Mouse (Mus musculus): ENCODE measurements around the gene Lbh. TPM values are rescaled to one million over a fixed set of nuclear protein-coding genes. Genes with fewer than 3 reads are reported as not detected.

Gene Lbh
- polyA plus RNA-seq, 1 experiment from 2014 or later, result 2.7 TPM

- TF ChIP-seq EP300 (optimal IDR thresholded peaks at IDR 0.05) (no peak), CTCF (IDR thresholded peaks at IDR 0.05; ENCODE audit: low read depth) (no peak)
- H3K36me3 ChIP-seq (ENCODE audit: control insufficient read depth, insufficient read depth, low read length), result no peaks in the 10 kb centered on the region
- H3K4me1 ChIP-seq (replicated peaks; ENCODE audit: control insufficient read depth, insufficient read depth), result no peaks in the 10 kb centered on the region
- H3K27ac ChIP-seq (replicated peaks), result 0 out of 2 replicates have a peak overlapping the region, but pooled peaks have one; percentile 25
- peak; percentile 92 for ATAC-seq (ENCODE audit: low FRiP score, low TSS enrichment)
- H3K9me3 ChIP-seq (ENCODE audit: control insufficient read depth, low read length), result no peaks in the 10 kb centered on the region
- no peaks in the 10 kb centered on the region for H3K27me3 ChIP-seq (ENCODE audit: control insufficient read depth, insufficient read depth, low read length)
- 55% methylated on average over 6 of the region's 6 CpGs for WGBS
- no peak overlapping the region for H3K4me2 ChIP-seq (replicated peaks; ENCODE audit: low read depth)
- no peak overlapping the region for H3K9ac ChIP-seq (ENCODE audit: low read length)
- no peak overlapping the region for H3K4me3 ChIP-seq (ENCODE audit: low read depth, low read length)
- DNase-seq (ENCODE audit: low spot score), result peak; percentile 64
These were observed 38.9 kb downstream of the Lbh start for GRCm38 (mm10) chr17:72957016-72957415.

- Histone ChIP-seq H3K27ac (replicated peaks) (no peak overlapping the region), H3K36me3 (ENCODE audit: control insufficient read depth, insufficient read depth, low read length) (no peaks in the 10 kb centered on the region), H3K4me2 (replicated peaks; ENCODE audit: low read depth) (no peak overlapping the region), H3K4me3 (ENCODE audit: low read depth, low read length) (no peak overlapping the region), H3K9ac (ENCODE audit: low read length) (no peak overlapping the region), H3K27me3 (ENCODE audit: control insufficient read depth, insufficient read depth, low read length) (no peaks in the 10 kb centered on the region), H3K9me3 (ENCODE audit: control insufficient read depth, low read length) (no peaks in the 10 kb centered on the region), H3K4me1 (replicated peaks; ENCODE audit: control insufficient read depth, insufficient read depth) (no peaks in the 10 kb centered on the region)
- ATAC-seq (ENCODE audit: low FRiP score, low TSS enrichment) (no peak), DNase-seq (ENCODE audit: low spot score) (no peak)
- TF ChIP-seq EP300 (optimal IDR thresholded peaks at IDR 0.05), result no peak
- TF ChIP-seq CTCF (IDR thresholded peaks at IDR 0.05; ENCODE audit: low read depth), result no peak
- WGBS, result 71% methylated on average over 5 of the region's 5 CpGs
These were observed 40.8 kb downstream of the Lbh start for GRCm38 (mm10) chr17:72958886-72959285.

- H3K4me3 ChIP-seq (ENCODE audit: low read depth, low read length), result no peak overlapping the region
These were observed 41.5 kb downstream of the Lbh start for GRCm38 (mm10) chr17:72959497-72960039.

GRCm38 (mm10) chr17:72960243-72960642 lies 42.1 kb downstream of the Lbh start:
- no peaks in the 10 kb centered on the region for H3K36me3 ChIP-seq (ENCODE audit: control insufficient read depth, insufficient read depth, low read length)
- H3K27ac ChIP-seq (replicated peaks), result no peak overlapping the region
- no peak for ATAC-seq (ENCODE audit: low FRiP score, low TSS enrichment)
- no peaks in the 10 kb centered on the region for H3K9me3 ChIP-seq (ENCODE audit: control insufficient read depth, low read length)
- TF ChIP-seq EP300 (optimal IDR thresholded peaks at IDR 0.05) (no peak), CTCF (IDR thresholded peaks at IDR 0.05; ENCODE audit: low read depth) (no peak)
- no peak overlapping the region for H3K4me3 ChIP-seq (ENCODE audit: low read depth, low read length)
- H3K4me1 ChIP-seq (replicated peaks; ENCODE audit: control insufficient read depth, insufficient read depth), result no peaks in the 10 kb centered on the region
- H3K4me2 ChIP-seq (replicated peaks; ENCODE audit: low read depth), result no peak overlapping the region
- H3K27me3 ChIP-seq (ENCODE audit: control insufficient read depth, insufficient read depth, low read length), result no peaks in the 10 kb centered on the region
- DNase-seq (ENCODE audit: low spot score), result no peak
- WGBS, result 92% methylated on average over 4 of the region's 4 CpGs
- H3K9ac ChIP-seq (ENCODE audit: low read length), result no peak overlapping the region

More at GRCm38 (mm10) chr17:72959497-72960039, 41.5 kb downstream of the Lbh start:
- no peak for DNase-seq (ENCODE audit: low spot score)
- Histone ChIP-seq H3K4me1 (replicated peaks; ENCODE audit: control insufficient read depth, insufficient read depth) (no peaks in the 10 kb centered on the region), H3K36me3 (ENCODE audit: control insufficient read depth, insufficient read depth, low read length) (no peaks in the 10 kb centered on the region), H3K27ac (replicated peaks) (no peak overlapping the region), H3K4me2 (replicated peaks; ENCODE audit: low read depth) (no peak overlapping the region), H3K27me3 (ENCODE audit: control insufficient read depth, insufficient read depth, low read length) (no peaks in the 10 kb centered on the region), H3K9me3 (ENCODE audit: control insufficient read depth, low read length) (no peaks in the 10 kb centered on the region), H3K9ac (ENCODE audit: low read length) (no peak overlapping the region)
- no peak for ATAC-seq (ENCODE audit: low FRiP score, low TSS enrichment)
- 39% methylated on average over 5 of the region's 5 CpGs for WGBS
- TF ChIP-seq CTCF (IDR thresholded peaks at IDR 0.05; ENCODE audit: low read depth) (no peak), EP300 (optimal IDR thresholded peaks at IDR 0.05) (no peak)

GRCm38 (mm10) chr17:72960873-72961272 lies 42.8 kb downstream of the Lbh start:
- Histone ChIP-seq H3K27ac (replicated peaks) (no peak overlapping the region), H3K9me3 (ENCODE audit: control insufficient read depth, low read length) (no peaks in the 10 kb centered on the region), H3K27me3 (ENCODE audit: control insufficient read depth, insufficient read depth, low read length) (no peaks in the 10 kb centered on the region), H3K9ac (ENCODE audit: low read length) (no peak overlapping the region), H3K4me2 (replicated peaks; ENCODE audit: low read depth) (no peak overlapping the region), H3K4me1 (replicated peaks; ENCODE audit: control insufficient read depth, insufficient read depth) (no peaks in the 10 kb centered on the region), H3K4me3 (ENCODE audit: low read depth, low read length) (no peak overlapping the region), H3K36me3 (ENCODE audit: control insufficient read depth, insufficient read depth, low read length) (no peaks in the 10 kb centered on the region)
- DNase-seq (ENCODE audit: low spot score) (no peak), ATAC-seq (ENCODE audit: low FRiP score, low TSS enrichment) (no peak)
- no peak for TF ChIP-seq EP300 (optimal IDR thresholded peaks at IDR 0.05)
- no peak for TF ChIP-seq CTCF (IDR thresholded peaks at IDR 0.05; ENCODE audit: low read depth)
- WGBS, result 79% methylated on average over 2 of the region's 2 CpGs

- Histone ChIP-seq H3K9me3 (ENCODE audit: control insufficient read depth, low read length) (no peaks in the 10 kb centered on the region), H3K4me2 (replicated peaks; ENCODE audit: low read depth) (no peak overlapping the region), H3K4me1 (replicated peaks; ENCODE audit: control insufficient read depth, insufficient read depth) (no peaks in the 10 kb centered on the region), H3K9ac (ENCODE audit: low read length) (no peak overlapping the region), H3K36me3 (ENCODE audit: control insufficient read depth, insufficient read depth, low read length) (no peaks in the 10 kb centered on the region), H3K27ac (replicated peaks) (no peak overlapping the region), H3K27me3 (ENCODE audit: control insufficient read depth, insufficient read depth, low read length) (no peaks in the 10 kb centered on the region), H3K4me3 (ENCODE audit: low read depth, low read length) (no peak overlapping the region)
- WGBS, result 75% methylated on average over 8 of the region's 8 CpGs
- DNase-seq (ENCODE audit: low spot score) (no peak), ATAC-seq (ENCODE audit: low FRiP score, low TSS enrichment) (no peak)
- TF ChIP-seq CTCF (IDR thresholded peaks at IDR 0.05; ENCODE audit: low read depth) (no peak), EP300 (optimal IDR thresholded peaks at IDR 0.05) (no peak)
These were observed 44.0 kb downstream of the Lbh start for GRCm38 (mm10) chr17:72961953-72962630.

Measured in stomach, postnatal 0 days (tissue).